Comparison of ENCODE assay signal across 8 mouse cellular contexts in the genomic region with DNA sequence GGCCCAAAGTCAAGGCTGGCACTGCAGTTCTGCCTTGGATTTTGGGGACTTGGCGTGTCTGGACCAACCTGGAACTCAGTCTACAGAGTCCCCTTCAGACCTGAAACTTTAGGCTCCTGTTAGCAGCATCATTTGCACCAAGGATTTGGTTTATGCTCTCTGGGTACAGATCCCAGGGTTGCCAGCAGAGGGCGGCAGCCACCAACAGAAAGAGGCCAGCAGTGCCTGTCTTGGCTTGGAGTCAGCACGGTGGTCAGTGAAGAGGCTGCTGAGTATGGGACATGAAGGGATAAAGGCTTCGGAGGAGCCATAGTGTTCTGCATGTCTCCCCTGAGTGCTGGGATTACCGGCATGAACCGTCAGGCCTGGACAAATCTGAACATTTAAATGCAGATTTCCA. TPM values are rescaled to one million over a fixed set of nuclear protein-coding genes. Genes with fewer than 3 reads are reported as not detected.
DNase-seq lines count a peak whose midpoint lies in the region; ATAC-seq and TF ChIP-seq lines count a peak whose summit lies in the region.
"Had no signal": no experiment of that assay in that cellular context is flagged by ENCODE, and none has a peak within 500 bp of the region (broad histone marks: within the 10 kb centered on the region; RNA-seq: fewer than 3 reads in every experiment).

No protein-coding gene starts in this region.

- H3K4me2 ChIP-seq in midbrain, embryonic 15.5 days, result no peak overlapping the region
- H3K4me2 ChIP-seq: heart, embryonic 13.5 days had no signal

- peak; percentile 85 for DNase-seq in midbrain, embryonic 10.5 days (ENCODE audit: low spot score)
- DNase-seq in frontal cortex, postnatal 36 days (ENCODE audit: low spot score in 2 of 2), result peak; percentile 57 to 72
- DNase-seq in layer of hippocampus, adult 9-10 months (ENCODE audit: low spot score), result peak; percentile 47
- peak; percentile 25 to 29 for DNase-seq in spleen, postnatal 36 days (ENCODE audit: low spot score in 2 of 2)

- ATAC-seq in midbrain, embryonic 15.5 days (replicated peaks), result no peak

- no peak overlapping the region for H3K9ac ChIP-seq in midbrain, embryonic 15.5 days
- H3K9ac ChIP-seq: heart, embryonic 13.5 days had no signal

- no peaks in the 10 kb centered on the region for H3K9me3 ChIP-seq in midbrain, embryonic 10.5 days (replicated peaks)
- no peaks in the 10 kb centered on the region for H3K9me3 ChIP-seq in midbrain, embryonic 15.5 days
- H3K9me3 ChIP-seq in megakaryocyte, embryonic 14.5 days, result no peaks in the 10 kb centered on the region
- H3K9me3 ChIP-seq: heart, embryonic 13.5 days had no signal

- no peak overlapping the region for H3K4me3 ChIP-seq in midbrain, embryonic 10.5 days
- H3K4me3 ChIP-seq in midbrain, embryonic 15.5 days, result no peak overlapping the region
- H3K4me3 ChIP-seq in bone marrow, adult 2 months (replicated peaks; ENCODE audit: control insufficient read depth, low read depth, low read length), result no peak overlapping the region
- peak overlapping the region; percentile 4 for H3K4me3 ChIP-seq in megakaryocyte, embryonic 14.5 days (replicated peaks)
- H3K4me3 ChIP-seq: heart, embryonic 13.5 days had no signal

- H3K27ac ChIP-seq in midbrain, embryonic 10.5 days (replicated peaks), result peak overlapping the region; percentile 76
- no peak overlapping the region for H3K27ac ChIP-seq in midbrain, embryonic 15.5 days
- H3K27ac ChIP-seq in bone marrow, adult 2 months (ENCODE audit: control insufficient read depth, insufficient read depth, low read depth, low read length, poor library complexity), result no peak overlapping the region
- H3K27ac ChIP-seq: heart, embryonic 13.5 days had no signal

- TF ChIP-seq CTCF in bone marrow, adult 2 months (IDR thresholded peaks at IDR 0.05; ENCODE audit: control insufficient read depth, insufficient read depth, low read length), result peak; percentile 89

- peaks cover 12% of the 10 kb centered on the region; the same call in 1 of the 2 replicates for H3K27me3 ChIP-seq in midbrain, embryonic 10.5 days (ENCODE audit: low read depth, poor library complexity, severe bottlenecking)
- H3K27me3 ChIP-seq in midbrain, embryonic 15.5 days (replicated peaks), result no peaks in the 10 kb centered on the region
- peaks cover 8% of the 10 kb centered on the region for H3K27me3 ChIP-seq in megakaryocyte, embryonic 14.5 days (replicated peaks)

- TF ChIP-seq POLR2A in bone marrow, adult 2 months (IDR thresholded peaks at IDR 0.05; ENCODE audit: borderline replicate concordance, control insufficient read depth, low read depth, low read length), result no peak

- peaks cover 39% of the 10 kb centered on the region for H3K4me1 ChIP-seq in midbrain, embryonic 10.5 days
- H3K4me1 ChIP-seq in midbrain, embryonic 15.5 days, result peaks cover 21% of the 10 kb centered on the region
- H3K4me1 ChIP-seq in bone marrow, adult 2 months (ENCODE audit: control insufficient read depth, insufficient read depth, low read length), result no peaks in the 10 kb centered on the region; the same call in 1 of the 2 replicates
- H3K4me1 ChIP-seq in megakaryocyte, embryonic 14.5 days, result peaks cover 63% of the 10 kb centered on the region

- 11% methylated on average over 6 of the region's 6 CpGs for WGBS in midbrain, embryonic 10.5 days
- 7% methylated on average over 6 of the region's 6 CpGs for WGBS in midbrain, embryonic 15.5 days
- 22% methylated on average over 6 of the region's 6 CpGs for WGBS in bone marrow, adult 2 months

- peaks cover 20% of the 10 kb centered on the region for H3K36me3 ChIP-seq in midbrain, embryonic 10.5 days
- no peaks in the 10 kb centered on the region for H3K36me3 ChIP-seq in midbrain, embryonic 15.5 days (replicated peaks)
- peaks cover 24% of the 10 kb centered on the region for H3K36me3 ChIP-seq in megakaryocyte, embryonic 14.5 days (replicated peaks; ENCODE audit: low read length)
- H3K36me3 ChIP-seq: heart, embryonic 13.5 days had no signal

RNA-seq across cellular contexts. Expression of a gene that starts 3.4 kb away (rescaled TPM):
- polyA plus RNA-seq in midbrain, embryonic 10.5 days (2016; fragmentation: Nextera tagmentation; extraction: Ambion mirVana), result 11.0 and 11.6 TPM in 2 replicates
- 5.1 and 5.4 TPM in 2 replicates for polyA plus RNA-seq in midbrain, embryonic 15.5 days (2015; fragmentation: Nextera tagmentation; extraction: Ambion mirVana)
- polyA plus RNA-seq in bone marrow, adult 2 months (2011; ENCODE audit: insufficient read depth, insufficient read length, low replicate concordance, missing spikeins), result 2.9 and 5.4 TPM in 2 replicates
- 1.5 and 5.7 TPM in 2 replicates for polyA plus RNA-seq in megakaryocyte, embryonic 14.5 days (2012; ENCODE audit: insufficient read depth, low replicate concordance)

RNA-seq across cellular contexts. Expression of a gene that starts 32.1 kb away (rescaled TPM):
- 39.6 and 44.0 TPM in 2 replicates for polyA plus RNA-seq in midbrain, embryonic 10.5 days (2016; fragmentation: Nextera tagmentation; extraction: Ambion mirVana)
- 25.7 and 30.0 TPM in 2 replicates for polyA plus RNA-seq in midbrain, embryonic 15.5 days (2015; fragmentation: Nextera tagmentation; extraction: Ambion mirVana)
- 20.6 and 32.8 TPM in 2 replicates for polyA plus RNA-seq in bone marrow, adult 2 months (2011; ENCODE audit: insufficient read depth, insufficient read length, low replicate concordance, missing spikeins)
- polyA plus RNA-seq in megakaryocyte, embryonic 14.5 days (2012; ENCODE audit: insufficient read depth, low replicate concordance), result 183 and 335 TPM in 2 replicates

Comparison
In these comparisons a context has a peak if more than half of its experiments do, and no peak if none do; other contexts are left out.
1. DNase-seq: peak in every context shown above with its lines; median percentile 85 in midbrain, embryonic 10.5 days; 64 in frontal cortex, postnatal 36 days; 47 in layer of hippocampus, adult 9-10 months; 27 in spleen, postnatal 36 days.